Mouse (Mus musculus) stomach, embryonic 15.5 days (tissue): Measurements from ENCODE around the gene Zfp966. TPM values are rescaled to one million over a fixed set of nuclear protein-coding genes. Genes with fewer than 3 reads are reported as not detected.
"Not testable (repeated sequence)": the region's sequence is repeated elsewhere in the genome, so short reads cannot be mapped to it uniquely, and the experiment has no call there.

Experiments used
- ATAC-seq: fragments of 200-750 bp; cut with Nextera tagmentation; 2 replicates; pipeline ENCODE4 v1.8.0; 2017; ENCODE audit warnings: low read depth, moderate number of reproducible peaks, moderate TSS enrichment; ENCODE audit not compliant: insufficient read depth, low FRiP score
- H3K27ac ChIP-seq: fragments of 300-500 bp; sonication (generic); 2 replicates; pipeline ENCODE4 v1.5.1; 2015; ENCODE audit warnings: mild to moderate bottlenecking, inconsistent platforms
- H3K27me3 ChIP-seq: fragments of 300-500 bp; sonication (generic); replicated peaks from 2 replicates; pipeline ENCODE4 v1.6.1; 2015; ENCODE audit warnings: inconsistent platforms
- H3K36me3 ChIP-seq: fragments of 300-500 bp; sonication (generic); 2 replicates; pipeline ENCODE4 v1.6.1; 2015; ENCODE audit warnings: inconsistent platforms
- H3K4me1 ChIP-seq: fragments of 300-500 bp; sonication (generic); 2 replicates; pipeline ENCODE4 v1.6.1; 2015; ENCODE audit warnings: inconsistent platforms
- H3K4me2 ChIP-seq: fragments of 300-500 bp; sonication (generic); 2 replicates; pipeline ENCODE4 v1.6.1; 2015; ENCODE audit warnings: mild to moderate bottlenecking, inconsistent platforms
- H3K4me3 ChIP-seq: fragments of 300-500 bp; sonication (generic); replicated peaks from 2 replicates; pipeline ENCODE4 v1.5.1; 2015; ENCODE audit warnings: inconsistent platforms
- H3K9ac ChIP-seq: fragments of 300-500 bp; sonication (generic); 2 replicates; pipeline ENCODE4 v1.6.1; 2015; ENCODE audit warnings: inconsistent platforms
- H3K9me3 ChIP-seq: fragments of 300-500 bp; sonication (generic); 2 replicates; pipeline ENCODE4 v1.6.1; 2016; ENCODE audit warnings: inconsistent platforms
- WGBS: fragments of 180-500 bp; shearing (Covaris S2); methylation state at CpG from one replicate; pipeline ENCODE4 v1.1.7; 2015; 5-methylcytosine and 5-hydroxymethylcytosine counted together
- polyA plus RNA-seq: library from polyadenylated mRNA; unstranded; fragments of >200 nt; fragmentation: Nextera tagmentation; extraction: Ambion mirVana; gene quantifications from 2 replicates; pipeline ENCODE4 v1.2.1, GENCODE M21; 2015

Zfp966 gene
- polyA plus RNA-seq = 3.5 and 3.6 TPM in 2 replicates

- not testable (repeated sequence) for H3K36me3 ChIP-seq, H3K27me3 ChIP-seq, H3K27ac ChIP-seq, H3K4me1 ChIP-seq, H3K9ac ChIP-seq, H3K4me2 ChIP-seq, H3K9me3 ChIP-seq, ATAC-seq, H3K4me3 ChIP-seq
- no CpG with 5 or more reads among the region's 6 CpGs for WGBS
These were observed at the start of gene Zfp966 for GRCm38 (mm10) chr2:175931000-175931399. Gene Zfp966 (minus strand): TSS chr2:175931100.

- H3K4me2 ChIP-seq, ATAC-seq, H3K9me3 ChIP-seq, H3K4me3 ChIP-seq, H3K27ac ChIP-seq, H3K36me3 ChIP-seq, H3K27me3 ChIP-seq, H3K4me1 ChIP-seq, H3K9ac ChIP-seq: not testable (repeated sequence)
- WGBS = no CpG with 5 or more reads among the region's 4 CpGs
These were observed 34.1 kb upstream of the Zfp966 start, which contains the start of gene Gm2026 for GRCm38 (mm10) chr2:175965031-175965430. Gene Gm2026 (plus strand): TSS chr2:175965331.

GRCm38 (mm10) chr2:175869024-175869423 lies 61.9 kb downstream of the Zfp966 start, which contains the start of gene Gm6710:
Gene Gm6710 (plus strand): TSS chr2:175869219.
- not testable (repeated sequence) for H3K27ac ChIP-seq

More at GRCm38 (mm10) chr2:175869024-175869423, 61.9 kb downstream of the Zfp966 start, which contains the start of gene Gm6710:
- not testable (repeated sequence) for H3K36me3 ChIP-seq, H3K9ac ChIP-seq, H3K4me2 ChIP-seq, H3K27me3 ChIP-seq, H3K4me3 ChIP-seq, H3K9me3 ChIP-seq, ATAC-seq, H3K4me1 ChIP-seq
- no CpG with 5 or more reads among the region's 7 CpGs for WGBS

Other genes starting within 250 kb of the Zfp966 start
- gene Zfp969, start 227.5 kb downstream of the Zfp966 start, polyA plus RNA-seq = 21.5 and 29.2 TPM in 2 replicates
- not detected in 2 replicates for gene Gm2007, start 189.6 kb downstream of the Zfp966 start, polyA plus RNA-seq
- gene Gm14288, start 130.0 kb downstream of the Zfp966 start, polyA plus RNA-seq = 3.9 and 4.4 TPM in 2 replicates
- gene Gm6710, start 61.9 kb downstream of the Zfp966 start, polyA plus RNA-seq = 18.1 and 18.2 TPM in 2 replicates
- 20.8 and 21.5 TPM in 2 replicates for gene Gm2026, start 34.2 kb upstream of the Zfp966 start, polyA plus RNA-seq
- gene Gm2004, start 218.7 kb upstream of the Zfp966 start, polyA plus RNA-seq = 1.6 TPM in 1 of 2 replicates, not detected in the other